Mouse (Mus musculus) macrophage (primary cell): ENCODE data around the gene Glis3. TPM values are rescaled to one million over a fixed set of nuclear protein-coding genes. Genes with fewer than 3 reads are reported as not detected.

ENCODE experiments used
- H3K27ac ChIP-seq: fragments of 350-480 bp; formaldehyde crosslinking; 2 replicates; pipeline ENCODE4 v1.9.0; 2021
- H3K36me3 ChIP-seq: fragments of 350-480 bp; formaldehyde crosslinking; 2 replicates; pipeline ENCODE4 v1.9.0; 2021; ENCODE audit errors: inconsistent target
- H3K4me3 ChIP-seq: fragments of 350-480 bp; formaldehyde crosslinking; 2 replicates; pipeline ENCODE4 v1.9.0; 2021; ENCODE audit errors: inconsistent target
- H3K79me2 ChIP-seq: fragments of 350-480 bp; formaldehyde crosslinking; 2 replicates; pipeline ENCODE4 v1.9.0; 2021; ENCODE audit errors: inconsistent target
- WGBS: methylation state at CpG from one replicate; pipeline ENCODE4 v1.1.7; 2026; ENCODE audit warnings: inconsistent platforms; ENCODE audit not compliant: missing documents; 5-methylcytosine and 5-hydroxymethylcytosine counted together
- polyA plus RNA-seq: library from polyadenylated mRNA; stranded (reverse); fragments of 250-400 nt; gene quantifications from 3 replicates; pipeline ENCODE4 v1.2.4, GENCODE M21; 2018; ENCODE audit warnings: inconsistent platforms

The Glis3 gene
- polyA plus RNA-seq, 1 experiment from 2014 or later = 2.5 TPM

GRCm38 (mm10) chr19:28592981-28593380 lies 86.9 kb downstream of the Glis3 start:
- H3K4me3 ChIP-seq = no peak overlapping the region
- no peak overlapping the region for H3K27ac ChIP-seq
- H3K36me3 ChIP-seq = no peaks in the 10 kb centered on the region
- no peaks in the 10 kb centered on the region for H3K79me2 ChIP-seq
- WGBS = 91% methylated on average over 13 of the region's 13 CpGs

GRCm38 (mm10) chr19:28591736-28592477 lies 88.0 kb downstream of the Glis3 start:
- no peak overlapping the region for H3K4me3 ChIP-seq
- no peaks in the 10 kb centered on the region for H3K79me2 ChIP-seq
- 89% methylated on average over 7 of the region's 7 CpGs for WGBS
- H3K36me3 ChIP-seq = no peaks in the 10 kb centered on the region
- no peak overlapping the region for H3K27ac ChIP-seq

GRCm38 (mm10) chr19:28580499-28580898 lies 99.4 kb downstream of the Glis3 start:
- H3K4me3 ChIP-seq = no peak overlapping the region
- H3K79me2 ChIP-seq = no peaks in the 10 kb centered on the region
- 92% methylated on average over 6 of the region's 8 CpGs for whole genome bisulfite sequencing
- no peaks in the 10 kb centered on the region for H3K36me3 ChIP-seq
- no peak overlapping the region for H3K27ac ChIP-seq

- H3K79me2 ChIP-seq = no peaks in the 10 kb centered on the region
- no peak overlapping the region for H3K4me3 ChIP-seq
- WGBS = 88% methylated on average over 14 of the region's 14 CpGs
- no peak overlapping the region for H3K27ac ChIP-seq
- no peaks in the 10 kb centered on the region for H3K36me3 ChIP-seq
Measured at GRCm38 (mm10) chr19:28579724-28580375, 100.0 kb downstream of the Glis3 start.

- Histone ChIP-seq H3K79me2 (no peaks in the 10 kb centered on the region), H3K4me3 (no peak overlapping the region), H3K36me3 (no peaks in the 10 kb centered on the region), H3K27ac (no peak overlapping the region)
- 99% methylated on average over 12 of the region's 12 CpGs for WGBS
Measured at GRCm38 (mm10) chr19:28577023-28577422, 102.9 kb downstream of the Glis3 start.

- 94% methylated on average over 6 of the region's 6 CpGs for WGBS
- Histone ChIP-seq H3K36me3 (no peaks in the 10 kb centered on the region), H3K4me3 (no peak overlapping the region), H3K27ac (no peak overlapping the region), H3K79me2 (no peaks in the 10 kb centered on the region)
Measured at GRCm38 (mm10) chr19:28576619-28577018, 103.3 kb downstream of the Glis3 start.

- 96% methylated on average over 3 of the region's 3 CpGs for WGBS
- Histone ChIP-seq H3K4me3 (no peak overlapping the region), H3K79me2 (no peaks in the 10 kb centered on the region), H3K36me3 (no peaks in the 10 kb centered on the region), H3K27ac (no peak overlapping the region)
Measured at GRCm38 (mm10) chr19:28573641-28574040, 106.2 kb downstream of the Glis3 start.

GRCm38 (mm10) chr19:28569856-28570255 lies 110.0 kb downstream of the Glis3 start:
- 100% methylated on average over 3 of the region's 3 CpGs for WGBS
- H3K36me3 ChIP-seq = no peaks in the 10 kb centered on the region
- no peak overlapping the region for H3K27ac ChIP-seq
- no peak overlapping the region for H3K4me3 ChIP-seq
- no peaks in the 10 kb centered on the region for H3K79me2 ChIP-seq

GRCm38 (mm10) chr19:28567100-28567499 lies 112.8 kb downstream of the Glis3 start:
- WGBS = 5% methylated on average over 1 of the region's 1 CpGs
- H3K79me2 ChIP-seq = no peaks in the 10 kb centered on the region
- H3K27ac ChIP-seq = no peak overlapping the region
- no peaks in the 10 kb centered on the region for H3K36me3 ChIP-seq
- H3K4me3 ChIP-seq = no peak overlapping the region

- Histone ChIP-seq H3K79me2 (no peaks in the 10 kb centered on the region), H3K36me3 (no peaks in the 10 kb centered on the region), H3K27ac (no peak overlapping the region), H3K4me3 (no peak overlapping the region)
- 91% methylated on average over 2 of the region's 2 CpGs for WGBS
Measured at GRCm38 (mm10) chr19:28566554-28566953, 113.3 kb downstream of the Glis3 start.

GRCm38 (mm10) chr19:28561697-28562002 lies 118.2 kb downstream of the Glis3 start:
- no peaks in the 10 kb centered on the region for H3K36me3 ChIP-seq
- no peak overlapping the region for H3K4me3 ChIP-seq
- H3K79me2 ChIP-seq = no peaks in the 10 kb centered on the region
- no peak overlapping the region for H3K27ac ChIP-seq

GRCm38 (mm10) chr19:28560801-28561696 lies 118.8 kb downstream of the Glis3 start:
- WGBS = 81% methylated on average over 6 of the region's 8 CpGs
- no peaks in the 10 kb centered on the region for H3K79me2 ChIP-seq
- H3K27ac ChIP-seq = no peak overlapping the region
- no peak overlapping the region for H3K4me3 ChIP-seq
- H3K36me3 ChIP-seq = no peaks in the 10 kb centered on the region

GRCm38 (mm10) chr19:28559836-28560235 lies 120.0 kb downstream of the Glis3 start:
- Histone ChIP-seq H3K4me3 (no peak overlapping the region), H3K27ac (no peak overlapping the region), H3K79me2 (no peaks in the 10 kb centered on the region), H3K36me3 (no peaks in the 10 kb centered on the region)
- 91% methylated on average over 7 of the region's 7 CpGs for WGBS

- 92% methylated on average over 10 of the region's 10 CpGs for WGBS
- H3K79me2 ChIP-seq = no peaks in the 10 kb centered on the region
- no peak overlapping the region for H3K27ac ChIP-seq
- H3K4me3 ChIP-seq = no peak overlapping the region
- no peaks in the 10 kb centered on the region for H3K36me3 ChIP-seq
Measured at GRCm38 (mm10) chr19:28559400-28559799, 120.5 kb downstream of the Glis3 start.

GRCm38 (mm10) chr19:28558661-28559060 lies 121.2 kb downstream of the Glis3 start:
- WGBS = 87% methylated on average over 8 of the region's 8 CpGs
- Histone ChIP-seq H3K27ac (no peak overlapping the region), H3K36me3 (no peaks in the 10 kb centered on the region), H3K79me2 (no peaks in the 10 kb centered on the region), H3K4me3 (no peak overlapping the region)
